Mouse (Mus musculus) megakaryocyte, embryonic 14.5 days (primary cell): ENCODE data around the gene Cit. TPM values are rescaled to one million over a fixed set of nuclear protein-coding genes. Genes with fewer than 3 reads are reported as not detected.

Experiments used
- H3K27me3 ChIP-seq: replicated peaks from 2 replicates; pipeline ENCODE3; 2012; ENCODE audit warnings: inconsistent platforms
- H3K36me3 ChIP-seq: replicated peaks from 2 replicates; pipeline ENCODE3; 2012; ENCODE audit warnings: low read length, inconsistent platforms, mixed read lengths
- H3K4me1 ChIP-seq: 2 replicates; pipeline ENCODE4 v1.6.1; 2012; ENCODE audit warnings: inconsistent platforms
- H3K4me3 ChIP-seq: replicated peaks from 2 replicates; pipeline ENCODE3; 2012; ENCODE audit warnings: moderate library complexity, mild to moderate bottlenecking, inconsistent platforms
- H3K9me3 ChIP-seq: 2 replicates; pipeline ENCODE4 v1.6.1; 2012; ENCODE audit warnings: inconsistent platforms
- FLI1 ChIP-seq: IDR thresholded peaks from 2 replicates; pipeline ENCODE4 v1.6.1; 2012; ENCODE audit warnings: low read length, inconsistent platforms, mixed read lengths
- GATA1 ChIP-seq: IDR thresholded peaks from 3 replicates; pipeline ENCODE4 v1.6.1; 2012; ENCODE audit warnings: mixed read lengths, low read length, inconsistent platforms, borderline replicate concordance
- polyA plus RNA-seq: library from polyadenylated mRNA; stranded (reverse); fragments of >175 nt; gene quantifications from 2 replicates; pipeline ENCODE4 v1.2.3, GENCODE M21; 2012; ENCODE audit warnings: low replicate concordance; ENCODE audit not compliant: insufficient read depth

Gene Cit
- polyA plus RNA-seq, 1 experiment = 6.7 TPM

- no peaks in the 10 kb centered on the region for H3K9me3 ChIP-seq
- H3K27me3 ChIP-seq = no peaks in the 10 kb centered on the region
- peaks cover 25% of the 10 kb centered on the region for H3K4me1 ChIP-seq
- H3K4me3 ChIP-seq = no peak overlapping the region
- no peak for TF ChIP-seq FLI1
- TF ChIP-seq GATA1 = no peak
- H3K36me3 ChIP-seq = peaks cover 98% of the 10 kb centered on the region
Observed at GRCm38 (mm10) chr5:115975672-115976071, 130.6 kb downstream of the Cit start.

- H3K9me3 ChIP-seq = no peaks in the 10 kb centered on the region
- TF ChIP-seq FLI1 = no peak
- no peak for TF ChIP-seq GATA1
- no peaks in the 10 kb centered on the region for H3K27me3 ChIP-seq
- peaks cover 25% of the 10 kb centered on the region for H3K4me1 ChIP-seq
- no peak overlapping the region for H3K4me3 ChIP-seq
- H3K36me3 ChIP-seq = peaks cover 96% of the 10 kb centered on the region
Observed at GRCm38 (mm10) chr5:115976446-115976845, 131.4 kb downstream of the Cit start.

- peaks cover 25% of the 10 kb centered on the region for H3K4me1 ChIP-seq
Observed at GRCm38 (mm10) chr5:115977266-115977665, 132.2 kb downstream of the Cit start.

GRCm38 (mm10) chr5:115977757-115978156, 132.7 kb downstream of the Cit start:
- no peak for TF ChIP-seq GATA1
- TF ChIP-seq FLI1 = no peak
- peaks cover 97% of the 10 kb centered on the region for H3K36me3 ChIP-seq
- peak overlapping the region; percentile 58 for H3K4me3 ChIP-seq
- H3K27me3 ChIP-seq = no peaks in the 10 kb centered on the region
- no peaks in the 10 kb centered on the region for H3K9me3 ChIP-seq
- H3K4me1 ChIP-seq = peaks cover 25% of the 10 kb centered on the region

More at GRCm38 (mm10) chr5:115977266-115977665, 132.2 kb downstream of the Cit start:
- H3K27me3 ChIP-seq = no peaks in the 10 kb centered on the region
- H3K4me3 ChIP-seq = no peak overlapping the region
- TF ChIP-seq GATA1 (no peak), FLI1 (no peak)
- H3K36me3 ChIP-seq = peaks cover 96% of the 10 kb centered on the region
- no peaks in the 10 kb centered on the region for H3K9me3 ChIP-seq

GRCm38 (mm10) chr5:115978255-115978654, 133.2 kb downstream of the Cit start:
- Histone ChIP-seq H3K4me1 (peaks cover 25% of the 10 kb centered on the region), H3K9me3 (no peaks in the 10 kb centered on the region), H3K36me3 (peaks cover 97% of the 10 kb centered on the region), H3K4me3 (peak overlapping the region; percentile 25), H3K27me3 (no peaks in the 10 kb centered on the region)
- TF ChIP-seq FLI1 = no peak

GRCm38 (mm10) chr5:115979134-115979696, 134.1 kb downstream of the Cit start:
- H3K9me3 ChIP-seq = no peaks in the 10 kb centered on the region
- peaks cover 25% of the 10 kb centered on the region for H3K4me1 ChIP-seq
- peaks cover 98% of the 10 kb centered on the region for H3K36me3 ChIP-seq
- no peak for TF ChIP-seq GATA1
- no peak for TF ChIP-seq FLI1
- H3K4me3 ChIP-seq = no peak overlapping the region
- H3K27me3 ChIP-seq = no peaks in the 10 kb centered on the region

GRCm38 (mm10) chr5:115980537-115980936, 135.5 kb downstream of the Cit start:
- Histone ChIP-seq H3K9me3 (no peaks in the 10 kb centered on the region), H3K36me3 (peaks cover 98% of the 10 kb centered on the region), H3K4me1 (peaks cover 25% of the 10 kb centered on the region), H3K27me3 (no peaks in the 10 kb centered on the region), H3K4me3 (no peak overlapping the region)
- TF ChIP-seq FLI1 = no peak

- H3K4me3 ChIP-seq = no peak overlapping the region
- H3K36me3 ChIP-seq = peaks cover 96% of the 10 kb centered on the region
- peaks cover 15% of the 10 kb centered on the region for H3K4me1 ChIP-seq
- no peaks in the 10 kb centered on the region for H3K9me3 ChIP-seq
- no peaks in the 10 kb centered on the region for H3K27me3 ChIP-seq
- TF ChIP-seq GATA1 (no peak), FLI1 (no peak)
Observed at GRCm38 (mm10) chr5:115982671-115983373, 137.7 kb downstream of the Cit start.

- Histone ChIP-seq H3K4me3 (no peak overlapping the region), H3K4me1 (peaks cover 1% of the 10 kb centered on the region; the same call in 1 of the 2 replicates), H3K9me3 (no peaks in the 10 kb centered on the region), H3K27me3 (no peaks in the 10 kb centered on the region), H3K36me3 (peaks cover 96% of the 10 kb centered on the region)
- TF ChIP-seq GATA1 (no peak), FLI1 (no peak)
Observed at GRCm38 (mm10) chr5:115984392-115984791, 139.3 kb downstream of the Cit start.

GRCm38 (mm10) chr5:115985101-115985500, 140.0 kb downstream of the Cit start:
- Histone ChIP-seq H3K4me1 (no peaks in the 10 kb centered on the region), H3K9me3 (no peaks in the 10 kb centered on the region), H3K4me3 (no peak overlapping the region), H3K36me3 (peaks cover 96% of the 10 kb centered on the region), H3K27me3 (no peaks in the 10 kb centered on the region)
- TF ChIP-seq FLI1 = no peak
- no peak for TF ChIP-seq GATA1
